Mouse (Mus musculus): ENCODE measurements around the gene Gm10644. TPM values are rescaled to one million over a fixed set of nuclear protein-coding genes. Genes with fewer than 3 reads are reported as not detected.
A peak's percentile ranks its signal among the peaks of the same experiment; 100 is the strongest.
"Not testable (repeated sequence)": the region's sequence is repeated elsewhere in the genome, so short reads cannot be mapped to it uniquely, and the experiment has no call there.

Gene Gm10644
- under 1 TPM; 0.22 to 0.91 TPM for total RNA-seq (2021)
- long read RNA-seq, experiment 1, partial matches to known transcripts = 0 of 4 reads
- long read RNA-seq, experiment 1, other reads (novel, unspliced or antisense) = 4 of 4 reads
- long read RNA-seq, experiment 2, partial matches to known transcripts = 0 of 1 reads
- long read RNA-seq, experiment 2, other reads (novel, unspliced or antisense) = 1 of 1 reads

DNA sequence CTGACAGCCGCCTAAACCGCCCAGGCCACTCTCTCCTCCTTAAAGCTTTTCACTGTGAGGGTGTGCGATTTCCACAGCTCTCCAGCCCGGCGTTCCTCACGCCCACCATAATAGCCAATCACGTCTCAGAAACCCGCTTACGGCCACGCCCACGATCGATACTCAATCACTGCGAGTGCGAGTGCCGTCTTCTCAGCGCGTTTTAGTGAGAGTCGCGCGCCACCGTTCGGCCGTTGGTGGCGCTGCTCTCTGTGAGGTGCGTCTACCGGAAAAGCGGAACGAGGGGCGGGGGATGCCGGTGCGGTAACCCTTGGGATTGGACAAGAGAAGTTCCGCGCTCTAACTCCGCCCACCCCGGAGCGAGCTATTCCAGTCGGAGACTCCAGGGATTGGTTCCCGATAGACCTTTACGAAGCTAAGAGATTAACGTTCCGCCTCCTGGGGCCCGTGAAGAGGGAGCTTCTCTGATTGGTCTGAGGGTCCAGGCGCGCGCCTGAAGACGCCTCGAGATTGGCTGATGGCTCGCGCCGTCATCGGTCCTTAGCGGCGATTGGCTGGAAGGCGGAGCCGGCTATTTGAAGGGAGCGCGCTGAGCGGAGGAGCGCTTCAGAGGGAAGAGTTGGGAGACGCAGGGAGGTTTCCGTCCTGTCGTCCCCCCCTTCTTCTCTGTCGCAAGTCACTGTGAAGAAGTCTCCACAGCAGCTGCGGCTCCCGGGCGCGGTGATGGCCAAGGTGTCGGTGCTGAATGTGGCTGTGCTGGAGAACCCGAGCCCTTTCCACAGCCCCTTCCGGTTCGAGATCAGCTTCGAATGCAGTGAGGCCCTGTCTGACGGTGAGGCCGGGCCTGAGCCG lies at the start of gene Gm10644, which contains the start of gene Asf1b:
Gene Gm10644, minus strand, starts transcription at position 100 of the 852 bp plus-strand sequence.
Gene Asf1b, plus strand, starts transcription at position 402 of the 852 bp plus-strand sequence.
- DNase-seq = peak; percentile 94 to 96
- intact Hi-C loops (cut with DNase I) = loop anchor here (2.0 to 5.0 kb wide), 3 partner anchors 58 to 293 kb away; no protein-coding TSS in a partner anchor

DNA sequence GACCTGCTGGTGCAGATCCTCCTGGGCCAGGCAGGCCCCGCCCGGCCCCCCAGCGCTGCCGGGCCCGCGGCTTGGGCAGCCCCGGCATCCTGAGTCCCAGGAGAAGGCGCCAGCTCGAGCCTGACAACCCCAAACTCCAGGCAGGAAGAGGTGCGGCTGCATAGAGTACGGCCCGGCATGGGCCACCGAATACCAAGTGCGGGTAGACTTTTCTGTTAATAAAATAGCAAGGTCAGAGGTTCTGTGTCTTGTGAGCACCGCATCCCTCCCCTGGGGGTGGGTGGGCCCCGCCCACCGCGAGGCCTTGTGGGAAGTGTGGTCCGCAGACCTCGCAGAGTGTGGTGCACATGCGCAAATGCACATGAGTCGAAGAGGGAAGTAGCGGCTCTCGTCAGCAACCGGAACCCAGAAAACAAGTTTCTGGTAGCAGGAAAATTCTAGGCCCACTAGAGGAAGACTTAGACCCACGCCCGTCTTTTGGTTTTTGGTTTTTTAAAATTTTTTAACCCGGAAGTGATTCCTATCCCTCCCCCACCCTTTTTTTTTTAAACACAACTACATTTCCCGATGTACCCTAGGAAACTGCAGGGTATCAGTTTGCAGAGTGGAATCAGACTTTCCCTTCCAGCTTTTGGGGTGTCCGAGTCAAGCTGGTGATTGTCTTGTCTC lies 49.7 kb upstream of the Gm10644 start:
- peak; percentile 94 to 95 for DNase-seq
- intact Hi-C loops (cut with DNase I) = no loop called here

DNA sequence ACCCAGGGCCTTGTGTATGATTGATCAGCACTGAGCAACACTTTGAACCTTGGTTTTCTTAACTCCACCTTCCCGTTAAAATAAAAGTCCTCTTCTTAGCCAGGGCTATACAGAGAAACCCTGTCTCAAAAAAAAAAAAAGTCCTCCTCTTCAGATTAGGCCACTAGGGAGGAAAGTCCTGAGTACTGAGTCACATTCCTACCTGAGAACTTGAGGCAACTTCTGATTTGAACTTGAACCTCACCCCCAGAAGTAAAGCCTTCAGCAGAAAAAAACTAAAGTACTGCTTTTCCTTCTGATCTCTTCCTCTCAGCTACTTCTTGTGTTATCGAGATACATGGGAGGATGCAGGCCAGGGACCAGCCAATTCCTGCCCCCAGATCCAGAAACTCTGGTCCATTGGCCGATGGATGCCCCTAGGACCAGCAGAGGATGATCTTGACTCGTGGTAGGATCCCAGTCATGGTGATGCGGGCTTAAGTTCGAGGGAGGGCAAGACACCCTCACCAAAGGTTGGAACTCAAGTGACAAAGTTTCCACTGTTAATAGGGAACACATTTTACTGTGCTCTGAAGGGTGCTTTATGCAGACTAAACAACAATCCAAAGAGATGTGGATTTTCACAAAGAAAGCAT lies 48.7 kb upstream of the Gm10644 start:
- DNase-seq = no peak
- intact Hi-C loops (cut with DNase I) = no loop called here

DNA sequence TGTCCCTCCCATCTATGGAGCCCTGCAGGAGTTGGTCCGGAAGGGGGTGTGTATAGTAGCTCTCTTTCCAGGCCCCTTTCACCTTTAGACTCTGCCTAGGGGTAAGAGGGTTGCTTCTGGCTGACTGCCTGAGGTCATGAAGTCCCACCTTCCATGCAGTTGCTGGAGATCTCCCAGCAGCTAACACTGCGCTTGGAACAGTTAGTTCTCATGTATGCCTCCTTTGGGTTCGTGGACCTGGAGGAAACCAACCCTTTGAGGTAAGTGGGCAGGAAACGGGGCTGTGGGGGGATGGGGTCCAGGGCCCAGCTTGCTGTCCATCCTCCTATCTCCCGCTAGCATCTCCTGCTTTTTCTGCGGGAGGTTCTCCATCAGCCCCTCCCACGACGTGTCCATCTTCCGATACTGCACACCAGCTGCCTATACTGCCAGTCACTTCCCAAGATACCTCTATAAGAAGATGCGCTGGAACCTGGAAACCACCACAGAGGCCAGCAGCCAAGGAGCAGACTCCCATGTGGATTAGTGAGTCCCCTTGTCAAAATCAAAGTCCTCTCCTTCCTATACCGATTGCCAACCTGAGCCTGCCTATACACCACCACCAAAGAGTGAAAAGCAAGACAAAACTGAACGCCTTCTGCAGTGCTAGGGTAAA lies 48.1 kb upstream of the Gm10644 start:
- intact Hi-C loops (cut with DNase I) = no loop called here

DNA sequence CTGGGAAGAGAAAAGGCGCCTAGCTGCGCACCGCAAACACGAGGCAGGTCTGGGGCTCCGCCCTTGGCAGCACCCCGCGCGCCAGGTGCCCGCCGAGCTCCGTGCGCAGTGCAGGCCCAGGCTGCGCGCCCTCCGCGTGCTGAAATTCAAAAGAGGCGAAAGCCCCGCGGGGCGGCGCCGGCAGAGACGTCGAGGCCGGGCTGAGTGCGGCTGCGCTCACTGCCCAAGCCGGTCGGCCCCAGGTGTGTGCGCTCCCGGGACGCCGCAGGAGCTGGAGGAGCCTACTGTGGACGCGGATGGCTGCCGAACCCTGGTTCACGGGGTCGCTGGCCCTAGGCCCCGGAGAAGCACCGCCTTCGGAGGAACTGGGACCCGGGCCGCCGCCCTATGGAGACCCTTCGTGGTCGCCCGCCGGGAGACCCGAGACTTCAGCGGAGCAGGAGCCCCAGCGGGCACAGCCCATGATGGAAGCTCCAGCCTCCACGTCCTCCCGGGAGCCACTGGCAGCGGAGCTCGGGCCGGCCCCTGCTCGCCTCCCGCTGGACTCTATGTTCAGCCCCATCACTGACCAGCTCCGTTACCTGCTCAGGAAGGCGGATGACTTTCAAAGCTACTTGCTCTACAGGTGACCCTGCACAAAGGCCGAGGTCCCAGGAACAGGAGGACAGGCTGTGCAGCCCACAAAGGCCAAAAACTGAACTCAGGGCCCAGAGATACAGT lies 46.4 kb upstream of the Gm10644 start, which contains the start of gene 1700067K01Rik:
Gene 1700067K01Rik, plus strand, starts transcription at position 222 of the 720 bp plus-strand sequence.
- DNase-seq = no peak
- intact Hi-C loops (cut with DNase I) = no loop called here

More for the DNA sequence above, 48.1 kb upstream of the Gm10644 start:
- DNase-seq = no peak

DNA sequence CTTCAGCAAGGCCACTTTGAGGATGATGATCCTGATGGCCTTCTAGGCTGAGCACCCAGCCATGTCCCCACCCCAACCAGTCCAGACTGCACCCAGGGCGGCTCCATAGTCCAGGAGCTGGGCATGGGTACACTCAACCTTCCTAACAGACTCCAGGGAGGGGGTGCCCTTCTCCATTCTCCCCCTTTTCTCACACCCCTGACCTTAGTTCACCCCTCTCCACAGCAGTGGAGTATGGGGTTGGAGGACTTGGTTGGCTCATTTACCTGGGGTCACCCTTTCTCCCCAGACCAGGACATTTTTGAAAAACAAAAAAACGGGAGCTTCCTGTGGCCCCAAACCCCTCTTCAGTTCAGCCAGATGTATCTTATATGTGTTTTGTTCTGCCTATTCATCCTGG lies 44.8 kb upstream of the Gm10644 start:
- intact Hi-C loops (cut with DNase I) = no loop called here
- no peak for DNase-seq

DNA sequence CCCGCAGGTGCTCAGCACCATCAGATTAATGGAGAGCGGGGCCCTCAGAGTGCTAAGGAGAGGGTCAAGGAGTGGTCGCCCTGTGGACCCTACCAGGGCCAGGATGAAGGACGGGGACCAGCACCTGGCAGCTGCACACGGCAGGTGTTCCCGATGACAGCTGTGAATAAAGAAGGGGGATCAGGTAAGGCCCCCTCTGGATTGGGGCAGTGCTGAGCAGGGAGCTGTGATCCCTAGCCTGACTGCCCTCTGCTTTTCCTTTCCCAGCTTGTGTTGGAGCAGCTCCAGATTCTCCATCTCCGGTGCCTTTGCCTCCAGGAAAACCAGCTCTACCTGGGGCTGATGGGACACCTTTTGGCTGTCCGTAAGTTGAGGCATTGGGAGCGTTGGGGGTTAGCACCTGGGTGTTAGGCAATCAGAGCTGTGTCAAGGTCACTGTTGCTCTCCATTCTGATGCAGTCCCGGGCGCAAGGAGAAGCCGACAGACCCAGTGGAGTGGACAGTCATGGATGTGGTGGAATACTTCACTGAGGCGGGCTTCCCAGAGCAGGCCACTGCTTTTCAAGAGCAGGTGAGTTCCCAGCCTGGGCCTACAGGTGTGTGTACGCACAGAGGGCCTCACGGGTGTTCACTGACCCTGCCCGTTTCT lies 44.2 kb upstream of the Gm10644 start:
- no peak for DNase-seq
- intact Hi-C loops (cut with DNase I) = no loop called here

DNA sequence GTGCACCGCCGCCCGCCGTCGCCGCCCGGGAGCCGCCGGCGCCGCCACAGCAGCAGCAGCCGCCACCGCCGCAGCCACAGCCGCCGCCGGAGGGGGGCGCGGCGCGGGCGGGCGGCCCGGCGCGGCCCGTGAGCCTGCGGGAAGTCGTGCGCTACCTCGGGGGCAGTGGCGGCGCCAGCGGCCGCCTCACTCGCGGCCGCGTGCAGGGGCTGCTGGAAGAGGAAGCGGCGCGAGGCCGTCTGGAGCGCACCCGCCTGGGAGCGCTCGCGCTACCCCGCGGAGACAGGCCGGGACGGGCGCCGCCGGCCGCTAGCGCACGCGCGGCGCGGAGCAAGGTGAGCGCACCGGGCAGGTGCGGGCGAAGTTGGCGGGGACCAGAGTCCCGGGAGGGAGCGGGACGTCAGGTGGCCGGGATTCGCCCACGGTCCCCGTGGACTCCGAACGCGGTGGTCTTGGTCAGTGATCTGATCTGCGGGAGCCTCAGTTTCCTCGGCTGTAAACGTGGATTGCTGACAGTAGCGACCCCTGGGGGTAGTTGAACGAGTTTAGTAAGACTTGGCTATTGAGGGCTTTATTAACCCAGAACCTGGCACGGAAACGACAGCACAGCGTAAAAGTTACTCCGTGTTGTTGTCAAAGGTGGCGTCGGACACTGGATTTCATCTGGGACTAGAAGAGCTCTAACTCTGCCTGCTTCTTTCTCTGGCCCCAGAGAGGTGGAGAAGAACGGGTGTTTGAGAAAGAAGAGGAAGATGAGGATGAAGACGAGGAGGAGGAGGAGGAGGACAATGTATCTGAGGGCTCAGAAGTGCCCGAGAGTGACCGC lies 43.4 kb upstream of the Gm10644 start:
- intact Hi-C loops (cut with DNase I) = no loop called here
- DNase-seq = peak; percentile 63 to 73

DNA sequence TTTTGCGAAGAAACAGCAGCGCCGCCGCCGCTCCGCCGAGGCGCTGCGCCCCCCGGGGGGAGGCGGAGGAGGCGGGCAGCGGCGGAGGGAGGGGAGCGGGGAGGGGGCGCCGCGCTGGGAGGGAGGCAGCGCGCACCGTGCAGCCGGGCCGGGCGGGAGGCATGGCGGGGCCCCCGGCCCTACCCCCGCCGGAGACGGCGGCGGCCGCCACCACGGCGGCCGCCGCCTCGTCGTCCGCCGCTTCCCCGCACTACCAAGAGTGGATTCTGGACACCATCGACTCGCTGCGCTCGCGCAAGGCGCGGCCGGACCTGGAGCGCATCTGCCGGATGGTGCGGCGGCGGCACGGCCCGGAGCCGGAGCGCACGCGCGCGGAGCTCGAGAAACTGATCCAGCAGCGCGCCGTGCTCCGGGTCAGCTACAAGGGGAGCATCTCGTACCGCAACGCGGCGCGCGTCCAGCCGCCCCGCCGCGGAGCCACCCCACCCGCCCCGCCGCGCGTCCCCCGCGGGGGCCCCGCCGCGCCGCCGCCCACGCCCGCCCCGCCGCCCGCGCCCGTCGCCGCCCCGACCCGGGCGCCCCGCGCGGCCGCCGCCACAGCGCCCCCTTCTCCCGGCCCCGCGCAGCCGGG lies 42.6 kb upstream of the Gm10644 start, which contains the start of gene Samd1:
Gene Samd1, plus strand, starts transcription at position 162 of the 631 bp plus-strand sequence.
- intact Hi-C loops (cut with DNase I) = loop anchor here (2.0 kb wide), 1 partner anchor 23 kb away; no protein-coding TSS in a partner anchor

DNA sequence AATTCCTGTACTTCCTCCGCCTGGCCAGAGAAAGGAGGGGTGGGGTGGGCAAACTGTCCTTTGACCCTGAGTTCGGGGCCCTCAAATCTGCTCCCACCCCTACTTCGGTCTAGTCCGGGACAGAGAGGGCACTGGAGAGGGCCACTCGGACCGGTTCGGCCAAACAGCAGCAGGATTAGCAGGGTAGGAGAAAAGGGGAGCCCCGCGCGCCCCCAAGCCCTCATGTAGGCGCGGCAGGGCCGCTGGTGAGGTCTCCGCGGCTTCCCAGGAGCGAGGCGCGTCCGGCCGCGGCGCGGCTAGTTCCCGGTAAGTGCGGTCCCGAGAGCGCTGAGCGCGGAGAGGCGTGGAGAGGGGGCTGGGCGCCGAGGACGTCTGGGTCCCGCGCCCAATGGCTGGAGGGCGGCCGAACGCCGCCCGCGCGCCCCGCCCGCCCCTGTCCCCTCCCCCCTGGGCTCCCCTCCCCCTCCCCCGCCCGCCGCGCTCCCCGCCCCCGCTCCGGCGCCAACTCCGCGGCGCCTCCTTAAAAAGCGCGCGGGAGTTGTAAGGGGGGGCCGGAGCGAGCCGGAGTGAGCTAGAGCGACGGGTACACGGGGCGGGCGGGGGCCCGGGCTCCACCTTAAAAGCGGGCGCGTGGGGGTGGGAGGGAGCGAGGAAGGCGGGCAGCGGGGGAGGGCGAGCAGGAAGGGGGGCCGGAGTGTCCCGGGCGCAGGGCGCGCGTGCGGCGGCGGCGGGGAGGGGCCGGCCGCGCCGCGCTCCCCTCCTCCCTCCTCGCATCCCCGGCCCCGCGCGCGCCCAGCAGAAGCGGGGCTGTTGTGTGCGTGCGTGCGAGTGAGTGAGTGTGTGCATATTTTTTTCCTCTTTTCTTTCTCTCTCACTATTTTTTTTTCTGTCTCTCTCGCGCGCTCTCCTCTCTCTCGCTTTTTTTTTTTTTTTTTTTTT lies 41.8 kb upstream of the Gm10644 start:
- intact Hi-C loops (cut with DNase I) = loop anchor here (2.0 kb wide), 1 partner anchor 22 kb away; no protein-coding TSS in a partner anchor

More for the DNA sequence above, 42.6 kb upstream of the Gm10644 start, which contains the start of gene Samd1:
- peak; percentile 66 to 67 for DNase-seq

DNA sequence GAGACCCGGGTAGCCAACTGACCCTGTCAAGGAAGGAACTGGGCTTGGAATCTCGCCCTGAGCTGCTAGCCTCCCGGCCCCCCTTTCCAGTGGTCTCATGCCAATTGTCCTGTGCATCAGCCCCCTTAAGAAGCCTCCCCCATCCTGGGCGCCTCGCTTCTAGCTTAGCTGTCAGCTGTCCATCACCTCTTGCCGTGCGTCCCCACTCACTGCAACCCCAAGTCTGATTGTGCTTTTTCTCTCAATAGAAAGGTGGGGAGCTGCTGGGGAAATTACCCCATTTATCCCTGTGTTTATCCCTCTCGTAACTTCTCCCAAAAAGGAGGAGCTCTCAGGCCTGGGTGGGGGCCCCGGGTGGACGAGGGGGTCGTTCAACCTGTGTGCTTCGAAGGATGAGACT lies 41.0 kb upstream of the Gm10644 start:
- intact Hi-C loops (cut with DNase I) = loop anchor here (2.0 kb wide), 1 partner anchor 21 kb away; no protein-coding TSS in a partner anchor
- DNase-seq = peak in 1 of 2 experiments; percentile 13

More for the DNA sequence above, 41.8 kb upstream of the Gm10644 start:
- peak; percentile 88 to 93 for DNase-seq

DNA sequence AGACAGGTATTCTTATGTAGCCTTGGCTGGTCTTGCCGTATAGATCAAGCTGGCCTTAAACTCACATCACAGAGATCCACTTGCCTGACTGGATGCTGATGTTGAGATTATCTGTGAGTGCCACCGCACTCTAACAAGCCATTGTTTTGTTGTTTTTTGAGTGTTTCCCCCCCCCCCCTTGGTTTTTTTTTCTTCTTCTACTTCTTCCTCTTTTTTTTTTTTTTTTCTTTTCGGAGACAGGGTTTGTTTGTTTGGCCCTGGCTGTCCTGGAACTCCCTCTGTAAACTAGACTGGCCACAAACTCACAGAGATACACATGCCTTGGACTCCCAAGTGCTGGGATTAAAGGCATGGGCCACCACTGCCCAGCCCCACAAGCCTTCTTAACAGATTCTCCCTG lies 39.0 kb upstream of the Gm10644 start:
- DNase-seq = no peak
- intact Hi-C loops (cut with DNase I) = no loop called here

DNA sequence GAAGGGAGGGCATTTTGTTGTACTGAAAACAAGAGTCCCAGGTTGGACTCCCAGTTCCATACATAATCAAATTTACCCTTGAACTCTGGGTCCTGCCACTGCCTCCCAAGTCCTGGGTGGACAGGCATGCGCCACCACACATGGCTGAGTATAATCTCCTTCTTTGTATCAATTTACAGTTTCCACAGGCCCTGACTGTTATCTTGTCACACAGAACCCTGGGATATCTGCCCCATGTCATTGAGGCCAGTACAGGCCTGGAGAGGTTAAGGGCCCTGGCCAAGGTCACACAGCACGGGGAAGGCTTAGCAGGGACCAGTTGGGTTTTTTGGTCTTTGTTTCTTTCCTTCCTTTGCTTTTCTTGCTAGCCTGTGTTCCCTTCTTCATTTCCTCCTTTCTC lies 37.5 kb upstream of the Gm10644 start:
- DNase-seq = no peak
- intact Hi-C loops (cut with DNase I) = no loop called here

DNA sequence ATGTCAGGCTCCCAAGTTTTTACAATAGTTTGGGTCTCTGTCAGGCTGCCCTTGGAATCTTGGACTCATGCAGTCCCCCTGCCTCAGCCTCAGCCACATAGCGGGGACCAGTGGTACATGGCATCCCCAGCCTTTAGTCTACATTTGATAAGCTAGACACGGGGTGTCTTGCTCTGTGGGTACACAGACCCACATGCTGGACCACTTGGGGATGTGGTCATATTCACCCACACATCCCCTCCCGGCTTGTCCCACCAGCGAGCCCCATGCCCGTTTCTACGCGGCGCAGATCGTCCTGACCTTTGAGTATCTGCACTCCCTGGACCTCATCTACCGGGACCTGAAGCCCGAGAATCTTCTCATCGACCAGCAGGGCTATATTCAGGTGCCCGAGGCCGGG lies 35.2 kb upstream of the Gm10644 start:
- DNase-seq = no peak
- intact Hi-C loops (cut with DNase I) = no loop called here

DNA sequence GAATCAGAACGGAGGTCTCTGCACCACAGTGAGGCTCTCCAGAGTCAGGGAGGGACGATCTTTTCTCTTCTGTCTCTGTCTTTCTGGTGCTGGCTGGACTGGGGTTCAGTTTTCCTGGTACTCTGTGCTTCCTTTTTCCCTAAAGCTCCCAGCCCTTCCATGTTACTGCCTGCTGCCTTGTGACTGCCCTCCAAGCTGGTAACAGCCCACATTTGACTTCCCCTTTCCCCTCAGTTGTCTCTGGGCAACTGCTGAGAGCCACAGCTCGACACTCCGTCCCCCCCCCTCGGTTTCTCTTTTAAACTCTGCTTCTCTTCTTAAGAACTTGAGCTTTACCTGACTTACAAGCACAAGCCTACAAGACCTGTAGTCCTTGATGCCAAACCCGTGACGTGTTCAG lies 34.2 kb upstream of the Gm10644 start:
- intact Hi-C loops (cut with DNase I) = no loop called here
- DNase-seq = no peak

DNA sequence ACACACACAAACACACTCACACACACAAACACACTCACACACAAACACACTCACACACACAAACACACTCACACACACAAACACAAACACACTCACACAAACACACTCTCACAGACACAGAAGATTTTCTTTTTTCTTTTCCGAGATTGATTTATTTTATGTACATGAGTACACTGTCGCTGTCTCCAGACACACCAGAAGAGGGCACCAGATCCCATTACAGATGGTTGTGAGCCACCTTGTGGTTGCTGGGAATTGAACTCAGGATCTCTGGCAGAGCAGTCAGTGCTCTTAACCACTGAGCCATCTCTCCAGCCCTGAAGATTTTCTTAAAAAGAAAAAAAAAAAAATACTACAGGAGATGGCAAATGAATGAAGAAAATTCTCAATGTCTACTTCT lies 28.2 kb upstream of the Gm10644 start:
- intact Hi-C loops (cut with DNase I) = not testable (repeated sequence)

More for the DNA sequence above, 28.2 kb upstream of the Gm10644 start:
- not testable (repeated sequence) for DNase-seq
